Mouse (Mus musculus) ES-E14 (cell line): Measurements from ENCODE around the gene Bloc1s3. TPM values are rescaled to one million over a fixed set of nuclear protein-coding genes. Genes with fewer than 3 reads are reported as not detected.

Experiments
- DNase-seq: peaks from one replicate; pipeline ENCODE4 v3.0.0-alpha.2; 2013; ENCODE audit warnings: low read depth, low spot score
- H3K27ac ChIP-seq: 2 replicates; pipeline ENCODE4 v1.5.1; 2012; ENCODE audit warnings: low read depth, mild to moderate bottlenecking, low read length, moderate library complexity, mixed read lengths; ENCODE audit not compliant: poor library complexity, insufficient read depth, severe bottlenecking
- H3K36me3 ChIP-seq: 2 replicates; pipeline ENCODE4 v1.6.1; 2012; ENCODE audit warnings: mild to moderate bottlenecking, low read length, moderate library complexity, mixed read lengths; ENCODE audit not compliant: control insufficient read depth, poor library complexity, insufficient read depth, severe bottlenecking
- H3K4me1 ChIP-seq, 2 experiments: fragments of 150-350 bp in 1 of 2; sonication (generic) in 1 of 2; 2 replicates each; pipeline ENCODE4 v1.6.1; 2012; ENCODE audit warnings: low read length in 2 of 2, mild to moderate bottlenecking in 1 of 2, mixed read lengths in 1 of 2; ENCODE audit not compliant: control insufficient read depth in 2 of 2, insufficient read depth in 2 of 2, poor library complexity in 1 of 2
- H3K4me3 ChIP-seq, 2 experiments: fragments of 150-350 bp in 1 of 2; sonication (generic) in 1 of 2; 2 replicates each; pipeline ENCODE4 v1.5.1; 2012; ENCODE audit warnings: low read length in 2 of 2, low read depth in 1 of 2, mild to moderate bottlenecking in 1 of 2, mixed read lengths in 1 of 2; ENCODE audit not compliant: insufficient read depth in 1 of 2, poor library complexity in 1 of 2, severe bottlenecking in 1 of 2
- H3K9ac ChIP-seq: 2 replicates; pipeline ENCODE4 v1.6.1; 2012; ENCODE audit warnings: low read depth, mild to moderate bottlenecking, low read length, mixed read lengths; ENCODE audit not compliant: poor library complexity, insufficient read depth, severe bottlenecking
- H3K9me3 ChIP-seq: fragments of 150-350 bp; sonication (generic); 2 replicates; pipeline ENCODE4 v1.6.1; 2012; ENCODE audit warnings: low read depth, mild to moderate bottlenecking, low read length; ENCODE audit not compliant: control insufficient read depth, insufficient read depth
- CHD2 ChIP-seq: IDR thresholded peaks from 2 replicates; pipeline ENCODE4 v1.6.1; 2014; ENCODE audit warnings: mild to moderate bottlenecking, low read depth, low read length, inconsistent platforms
- HCFC1 ChIP-seq: IDR thresholded peaks from 2 replicates; pipeline ENCODE4 v1.6.1; 2012; ENCODE audit warnings: low read length, inconsistent platforms, borderline replicate concordance; ENCODE audit not compliant: insufficient read depth
- MAFK ChIP-seq: IDR thresholded peaks from 2 replicates; pipeline ENCODE4 v1.6.1; 2014; ENCODE audit warnings: mild to moderate bottlenecking, low read depth, low read length, inconsistent platforms; ENCODE audit not compliant: insufficient read depth
- ZC3H11A ChIP-seq: IDR thresholded peaks from 2 replicates; pipeline ENCODE4 v1.6.1; 2012; ENCODE audit warnings: low read depth, mild to moderate bottlenecking, inconsistent platforms, low read length, borderline replicate concordance
- ZNF384 ChIP-seq: IDR thresholded peaks from 2 replicates; pipeline ENCODE4 v1.6.1; 2012; ENCODE audit warnings: low read depth, low read length, inconsistent platforms
- in situ Hi-C, 2 experiments: fragments of 600-800 bp; cut with MboI; formaldehyde crosslinking; loops; one replicate each; pipeline ENCODE4 v1.15.1; 2025; ENCODE audit warnings: low sequenced_read_pairs in 2 of 2, inconsistent platforms in 1 of 2; ENCODE audit not compliant: unreplicated experiment in 2 of 2
- total RNA-seq: library from RNA; depleted of rRNA; stranded (reverse); fragments of 300-350 nt; gene quantifications from 2 replicates; pipeline ENCODE4 v1.2.3, GENCODE M21; 2012

Bloc1s3 gene
- total RNA-seq, 1 experiment = 3.1 TPM

GRCm38 (mm10) chr7:19462443-19462842, 45.7 kb downstream of the Bloc1s3 start:
- H3K27ac ChIP-seq = no peak overlapping the region
- no peaks in the 10 kb centered on the region for H3K9me3 ChIP-seq
- H3K9ac ChIP-seq = no peak overlapping the region
- in situ Hi-C loops = no loop called here
- TF ChIP-seq CHD2 (no peak), ZC3H11A (no peak), HCFC1 (no peak), ZNF384 (no peak), MAFK (no peak)
- no peak overlapping the region for H3K4me3 ChIP-seq
- DNase-seq = no peak
- H3K4me1 ChIP-seq = peaks cover 2 to 26% of the 10 kb centered on the region in 2 experiments; a peak in 2 of 4 replicates
- H3K36me3 ChIP-seq = no peaks in the 10 kb centered on the region

DNA sequence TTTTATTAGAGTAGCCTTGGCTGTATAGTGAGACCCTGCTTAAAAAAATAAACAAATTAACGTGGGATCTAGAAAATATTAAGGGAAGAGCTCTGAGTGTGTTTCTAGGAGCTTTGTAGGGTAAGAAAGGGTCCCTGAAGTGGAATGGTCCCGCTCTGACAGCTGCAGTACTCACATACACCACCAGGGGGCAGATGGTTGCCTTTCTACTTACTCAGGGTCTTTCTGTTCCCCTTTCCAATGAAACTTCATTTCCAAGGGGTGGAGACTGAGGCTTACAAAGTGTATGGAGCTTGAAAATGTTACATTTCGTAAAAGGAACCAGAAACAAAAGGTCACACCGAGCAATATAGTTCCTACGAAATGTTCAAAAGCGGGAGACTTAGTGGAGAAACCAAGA, 46.7 kb downstream of the Bloc1s3 start:
- Histone ChIP-seq H3K36me3 (no peaks in the 10 kb centered on the region), H3K9ac (no peak overlapping the region), H3K9me3 (no peaks in the 10 kb centered on the region), H3K27ac (no peak overlapping the region; the same call in 1 of the 2 replicates), H3K4me1 (peaks cover 2 to 30% of the 10 kb centered on the region in 2 experiments; a peak in 2 of 4 replicates), H3K4me3 (no peak overlapping the region)
- TF ChIP-seq ZC3H11A (0 out of 2 replicates have a peak, but pooled peaks have one; percentile 2), CHD2 (no peak)
- in situ Hi-C loops = no loop called here
- peak; percentile 82 for DNase-seq

DNA sequence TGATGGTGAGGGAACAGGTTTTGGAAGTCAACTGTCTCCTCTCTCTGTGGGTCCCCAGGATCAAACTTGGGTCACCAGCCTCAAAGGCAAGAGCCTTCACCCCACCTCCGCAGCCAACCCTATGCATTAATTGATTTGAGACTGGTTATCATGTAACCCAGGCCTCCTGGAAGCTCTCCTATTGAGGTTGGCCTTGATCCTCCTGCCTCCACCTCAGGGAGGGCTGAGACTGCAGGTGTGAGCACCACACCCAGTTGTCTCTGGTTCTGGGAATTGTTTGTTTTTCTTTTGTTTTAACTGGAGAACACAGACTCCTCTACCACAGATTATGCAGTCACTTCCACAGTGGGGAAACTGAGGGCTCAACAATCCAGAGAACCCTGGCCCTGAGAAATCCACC, 47.7 kb downstream of the Bloc1s3 start:
- no peaks in the 10 kb centered on the region for H3K36me3 ChIP-seq
- H3K9ac ChIP-seq = no peak overlapping the region
- no peaks in the 10 kb centered on the region for H3K9me3 ChIP-seq
- in situ Hi-C loops = no loop called here
- no peak for DNase-seq
- H3K4me3 ChIP-seq = no peak overlapping the region
- TF ChIP-seq MAFK = no peak
- no peak for TF ChIP-seq ZC3H11A
- no peak for TF ChIP-seq CHD2
- no peak for TF ChIP-seq ZNF384
- TF ChIP-seq HCFC1 = no peak
- H3K4me1 ChIP-seq = peaks cover 2 to 36% of the 10 kb centered on the region in 2 experiments; a peak in 2 of 4 replicates
- H3K27ac ChIP-seq = no peak overlapping the region

- H3K9me3 ChIP-seq = no peaks in the 10 kb centered on the region
- in situ Hi-C loops = no loop called here
- no peak overlapping the region; the same call in 1 of the 2 replicates for H3K27ac ChIP-seq
- TF ChIP-seq ZNF384 (no peak), MAFK (no peak), ZC3H11A (no peak)
- no peak overlapping the region; the same call in 1 of the 2 replicates for H3K9ac ChIP-seq
- DNase-seq = no peak
- no peaks in the 10 kb centered on the region for H3K36me3 ChIP-seq
- H3K4me1 ChIP-seq = peaks cover 0 to 35% of the 10 kb centered on the region in 2 experiments; a peak in 2 of 4 replicates
- peak overlapping the region; percentile 33 to 52 for H3K4me3 ChIP-seq
These were observed 48.9 kb downstream of the Bloc1s3 start for GRCm38 (mm10) chr7:19459144-19459870.
